10 mouse cellular contexts compared by ENCODE assay signal in the genomic region with DNA sequence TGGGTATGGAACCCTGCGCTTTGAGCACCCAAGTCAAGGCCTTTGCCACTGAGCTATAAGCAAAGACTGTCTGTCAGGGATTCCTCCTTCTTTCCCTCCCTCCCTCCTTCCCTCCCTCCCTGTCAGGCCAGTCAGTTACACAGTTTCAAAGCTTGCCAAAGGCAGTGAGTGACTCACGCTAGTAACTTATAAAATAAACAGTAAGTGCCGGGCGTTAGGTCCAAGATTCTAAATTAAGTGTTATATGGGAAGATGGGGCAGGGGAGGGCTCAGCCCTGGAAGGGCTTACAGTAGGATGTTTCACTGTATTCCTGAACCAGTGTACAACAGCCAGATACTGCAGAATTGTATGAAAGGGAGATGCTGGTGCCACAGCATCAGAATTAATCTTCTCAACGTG. TPM values are rescaled to one million over a fixed set of nuclear protein-coding genes. Genes with fewer than 3 reads are reported as not detected.
DNase-seq lines count a peak whose midpoint lies in the region; ATAC-seq and TF ChIP-seq lines count a peak whose summit lies in the region.
"Had no signal": no experiment of that assay in that cellular context is flagged by ENCODE, and none has a peak within 500 bp of the region (broad histone marks: within the 10 kb centered on the region; RNA-seq: fewer than 3 reads in every experiment).

No protein-coding gene starts in this region.

- H3K9me3 ChIP-seq in midbrain, embryonic 12.5 days: no peaks in the 10 kb centered on the region

- peak overlapping the region; percentile 82 for H3K4me3 ChIP-seq in heart, adult 2 months
- H3K4me3 ChIP-seq in brown adipose tissue, adult 24 weeks (ENCODE audit: insufficient read depth, low read depth, low read length): peak overlapping the region; percentile 42
- no peak overlapping the region for H3K4me3 ChIP-seq in midbrain, embryonic 12.5 days

- no peak for TF ChIP-seq CTCF in heart, adult 2 months (IDR thresholded peaks at IDR 0.05)

- H3K9ac ChIP-seq in heart, adult 2 months (ENCODE audit: low read depth, low read length): peak overlapping the region; percentile 19; the same call in 1 of the 2 replicates
- no peak overlapping the region for H3K9ac ChIP-seq in midbrain, embryonic 12.5 days (replicated peaks)

- no peaks in the 10 kb centered on the region for H3K27me3 ChIP-seq in heart, adult 2 months (ENCODE audit: control insufficient read depth, insufficient read depth, low read length)
- H3K27me3 ChIP-seq in midbrain, embryonic 12.5 days: peaks cover 32% of the 10 kb centered on the region

- H3K4me2 ChIP-seq in midbrain, embryonic 12.5 days (replicated peaks): peak overlapping the region; percentile 83; the same call in 1 of the 2 replicates

- H3K36me3 ChIP-seq in heart, adult 2 months (ENCODE audit: control insufficient read depth, insufficient read depth, low read length): peaks cover 14% of the 10 kb centered on the region
- no peaks in the 10 kb centered on the region for H3K36me3 ChIP-seq in midbrain, embryonic 12.5 days

- intact Hi-C loops in heart, adult 2 months (cut with DNase I): loop anchor here (5.0 to 10.0 kb wide), 8 partner anchors 74 to 667 kb away; no protein-coding TSS in a partner anchor
- intact Hi-C loops in heart, postnatal 25 days (cut with DNase I): loop anchor here (2.0 to 5.0 kb wide), 4 partner anchors 39 to 284 kb away; no protein-coding TSS in a partner anchor

- peaks cover 14% of the 10 kb centered on the region for H3K4me1 ChIP-seq in heart, adult 2 months (ENCODE audit: control insufficient read depth, insufficient read depth, low read length)
- peaks cover 26% of the 10 kb centered on the region for H3K4me1 ChIP-seq in brown adipose tissue, adult 24 weeks (ENCODE audit: control insufficient read depth, insufficient read depth, insufficient read length, low read length)
- H3K4me1 ChIP-seq in midbrain, embryonic 12.5 days: peaks cover 14% of the 10 kb centered on the region; the same call in 1 of the 2 replicates

- 16% methylated on average over 5 of the region's 5 CpGs for WGBS in heart, adult 2 months
- 64% methylated on average over 5 of the region's 5 CpGs for WGBS in midbrain, embryonic 12.5 days

- H3K79me2 ChIP-seq in heart, adult 2 months (replicated peaks; ENCODE audit: control insufficient read depth, insufficient read depth, low read length): peaks cover 5% of the 10 kb centered on the region; the same call in 1 of the 2 replicates

- DNase-seq in heart, adult 2 months: peak in 1 of 2 experiments; percentile 36
- DNase-seq in heart, postnatal 25 days (ENCODE audit: low spot score): no peak
- peak; percentile 11 for DNase-seq in heart, postnatal 4 days
- DNase-seq in thymus, adult 18-20 months: no peak
- no peak for DNase-seq in embryo, embryonic 10.5 days (ENCODE audit: low spot score)
- DNase-seq: thymus, adult 2 months had no signal

- no peak for TF ChIP-seq EP300 in heart, adult 2 months (IDR thresholded peaks at IDR 0.05; ENCODE audit: insufficient read depth, low read depth, low read length)

- no peak for ATAC-seq in midbrain, embryonic 12.5 days (ENCODE audit: low FRiP score, low read depth)
- ATAC-seq in granulocyte monocyte progenitor cell, adult 5-6 weeks (replicated peaks; ENCODE audit: poor library complexity, severe bottlenecking): no peak

- TF ChIP-seq POLR2A in heart, adult 2 months (IDR thresholded peaks at IDR 0.05; ENCODE audit: insufficient read depth, low read depth, low read length): no peak

- peak overlapping the region; percentile 99 for H3K27ac ChIP-seq in heart, adult 2 months
- peak overlapping the region; percentile 96 for H3K27ac ChIP-seq in brown adipose tissue, adult 24 weeks (replicated peaks; ENCODE audit: low read depth, low read length)
- H3K27ac ChIP-seq in midbrain, embryonic 12.5 days (replicated peaks): no peak overlapping the region

RNA-seq across cellular contexts. Expression of a gene that starts 2.8 kb away (rescaled TPM):
- 10 to 100 TPM; 78.9 to 88.5 TPM for total RNA-seq in heart, adult 2 months (2021)
- polyA plus RNA-seq in heart, adult 2 months (2012; rRNA removed): 34.6 and 46.9 TPM in 2 replicates
- 10 to 100 TPM; 78.4 to 88.4 TPM for total RNA-seq in heart, postnatal 25 days (2021)
- 18.1 and 23.5 TPM in 2 replicates for polyA plus RNA-seq in brown adipose tissue, adult 24 weeks (2012; ENCODE audit: insufficient read depth, insufficient read length, missing spikeins)
- total RNA-seq in heart, postnatal 4 days (2021): 100 to 1,000 TPM; 103 to 110 TPM
- polyA plus RNA-seq in midbrain, embryonic 12.5 days (2016; fragmentation: Nextera tagmentation; extraction: Ambion mirVana): 10.1 and 11.8 TPM in 2 replicates
- 0.15 TPM in 1 of 2 replicates, not detected in the other for total RNA-seq in granulocyte monocyte progenitor cell, adult 5-6 weeks (2014; fragmentation: Nextera tagmentation)
- total RNA-seq in granulocyte monocyte progenitor cell, adult 5-6 weeks (2017): 0.36 and 0.52 TPM in 2 replicates
- total RNA-seq: hematopoietic stem cell, adult 5-6 weeks had no signal

Comparison
In these comparisons a context has a peak if more than half of its experiments do, and no peak if none do; other contexts are left out.
1. RNA of a gene that starts 2.8 kb away (total RNA-seq): 103 to 110 TPM in heart, postnatal 4 days, 78.9 to 88.5 TPM in heart, adult 2 months and 78.4 to 88.4 TPM in heart, postnatal 25 days; 0.15 to 0.52 TPM in granulocyte monocyte progenitor cell, adult 5-6 weeks; every median in the first group is over 10 times any median in the second.